Mouse (Mus musculus) layer of hippocampus, postnatal 36 days (tissue): ENCODE data around the gene Cdc45. TPM values are rescaled to one million over a fixed set of nuclear protein-coding genes. Genes with fewer than 3 reads are reported as not detected.

ENCODE experiments used
- DNase-seq, 2 experiments: peaks; one replicate each; pipeline ENCODE4 v3.0.0; 2022
- total RNA-seq, 2 experiments: library from RNA; stranded (reverse); gene quantifications; 2 replicates each; pipeline ENCODE4 v1.2.3; 2021

Gene Cdc45
- total RNA-seq, 2 experiments from 2014 or later: 2.5 to 3.2 TPM

DNA sequence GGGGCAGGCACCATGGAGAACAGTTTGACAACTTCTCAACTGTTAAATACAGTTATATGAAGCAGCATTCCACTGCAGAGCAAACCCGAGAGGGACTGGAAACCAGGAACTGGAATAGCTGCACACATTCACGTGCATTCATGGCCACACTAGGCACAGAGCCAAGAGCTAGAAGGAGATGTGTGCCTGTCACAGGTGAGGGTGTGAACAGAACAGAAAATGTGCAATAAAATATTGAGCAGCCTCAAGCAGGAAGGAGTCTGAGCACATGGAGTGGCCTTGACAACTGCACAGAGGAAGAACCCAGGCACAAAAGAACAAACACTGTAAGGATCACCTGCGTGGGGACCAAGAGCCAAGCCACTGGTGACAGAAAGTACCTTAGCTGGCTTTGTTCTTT lies 81.1 kb downstream of the Cdc45 start:
- no peak for DNase-seq

Other genes starting within 250 kb of the Cdc45 start
- gene Tbx1, start 221.3 kb downstream of the Cdc45 start, total RNA-seq: 1 to 10 TPM; 1.3 to 1.5 TPM
- 1 to 10 TPM in 1 of 2 experiments, under 1 TPM in 1; 0.85 to 1.2 TPM for gene Gp1bb, start 189.6 kb downstream of the Cdc45 start, total RNA-seq
- gene Gm49601, start 185.6 kb downstream of the Cdc45 start, total RNA-seq: 100 to 1,000 TPM; 172 to 185 TPM
- 100 to 1,000 TPM; 548 to 589 TPM for gene Sept5, start 182.0 kb downstream of the Cdc45 start, total RNA-seq
- 10 to 100 TPM; 42.0 to 47.4 TPM for gene Cldn5, start 35.1 kb downstream of the Cdc45 start, total RNA-seq
- 100 to 1,000 TPM in 1 of 2 experiments, 10 to 100 TPM in 1; 99.9 to 104 TPM for gene Ufd1, start 208 bp downstream of the Cdc45 start, total RNA-seq
- gene 2510002D24Rik, start 24.6 kb upstream of the Cdc45 start, total RNA-seq: 10 to 100 TPM; 24.4 to 27.5 TPM
- 10 to 100 TPM in 1 of 2 experiments, 1 to 10 TPM in 1; 5.4 to 12.2 TPM for gene Gm28539, start 24.6 kb upstream of the Cdc45 start, total RNA-seq
- 10 to 100 TPM; 31.8 to 32.3 TPM for gene Mrpl40, start 64.9 kb upstream of the Cdc45 start, total RNA-seq
- 10 to 100 TPM; 68.6 to 88.1 TPM for gene Hira, start 65.0 kb upstream of the Cdc45 start, total RNA-seq